Mouse (Mus musculus) fat pad, adult 2 months (tissue): ENCODE data around the gene Zfp592.
"Not testable (repeated sequence)": the region's sequence is repeated elsewhere in the genome, so short reads cannot be mapped to it uniquely, and the experiment has no call there.

Experiments
- DNase-seq: peaks from one replicate; pipeline ENCODE4 v3.0.0-alpha.2; 2011; ENCODE audit warnings: low read depth, low spot score; ENCODE audit errors: extremely low read depth

Zfp592 gene

GRCm38 (mm10) chr7:80992980-80993833, at the start of gene Zfp592:
Zfp592 (plus strand) TSS chr7:80993681.
- DNase-seq, result no peak

GRCm38 (mm10) chr7:80947445-80948350, 45.8 kb upstream of the Zfp592 start, which contains the start of gene Sec11a:
Sec11a (minus strand) TSS chr7:80947780.
- peak; percentile 18 for DNase-seq

- no peak for DNase-seq
Measured at GRCm38 (mm10) chr7:80951461-80951860, 42.0 kb upstream of the Zfp592 start.

GRCm38 (mm10) chr7:80952140-80952539, 41.3 kb upstream of the Zfp592 start:
- no peak for DNase-seq

- no peak for DNase-seq
Measured at GRCm38 (mm10) chr7:80954251-80954650, 39.2 kb upstream of the Zfp592 start.

DNA sequence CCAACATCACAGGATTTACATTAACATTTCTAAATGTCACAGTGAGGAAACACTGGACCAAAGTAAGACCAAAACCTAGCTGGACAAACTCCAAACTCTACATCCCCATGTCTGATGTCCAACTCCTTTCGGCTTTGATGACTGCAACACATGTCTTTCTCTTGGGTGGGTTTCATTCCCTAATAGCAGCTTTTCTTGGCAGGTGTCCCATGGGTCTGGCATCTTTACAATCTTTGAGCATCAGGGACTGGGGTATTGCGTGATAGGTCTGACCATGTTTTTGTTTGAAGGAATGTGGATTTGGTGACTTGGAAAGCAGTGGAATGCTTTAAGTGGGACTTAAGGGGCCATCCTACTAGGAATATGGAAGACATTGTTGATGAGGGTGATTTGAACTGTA, 36.6 kb upstream of the Zfp592 start:
- no peak for DNase-seq

GRCm38 (mm10) chr7:80959003-80959402, 34.5 kb upstream of the Zfp592 start:
- no peak for DNase-seq

GRCm38 (mm10) chr7:80962799-80963198, 30.7 kb upstream of the Zfp592 start:
- DNase-seq, result no peak

GRCm38 (mm10) chr7:80970913-80971312, 22.6 kb upstream of the Zfp592 start:
- DNase-seq, result no peak

- DNase-seq, result no peak
Measured at GRCm38 (mm10) chr7:80971419-80971818, 22.1 kb upstream of the Zfp592 start.

DNA sequence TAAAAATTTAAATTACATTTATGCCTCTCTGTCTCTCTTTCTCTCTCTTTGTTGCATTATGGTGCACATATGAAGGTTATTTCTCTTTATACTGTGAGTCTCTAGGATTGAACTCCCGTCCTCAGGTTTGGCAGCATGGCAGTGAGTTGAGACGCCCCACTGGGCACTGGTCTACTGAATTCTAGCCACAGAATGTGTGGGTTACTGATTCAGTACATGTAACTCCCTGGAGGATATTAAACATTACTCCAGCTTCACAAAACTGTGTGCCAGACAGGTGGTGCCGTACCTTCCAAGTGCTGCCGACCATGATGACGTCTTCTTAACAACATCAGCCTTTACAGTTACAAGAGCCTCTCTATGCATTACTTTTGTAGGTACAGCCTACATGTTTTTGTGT, 21.4 kb upstream of the Zfp592 start:
- no peak for DNase-seq

- DNase-seq, result not testable (repeated sequence)
Measured at GRCm38 (mm10) chr7:80972920-80973637, 20.4 kb upstream of the Zfp592 start.

- DNase-seq, result not testable (repeated sequence)
Measured at GRCm38 (mm10) chr7:80973638-80974015, 19.9 kb upstream of the Zfp592 start.

DNA sequence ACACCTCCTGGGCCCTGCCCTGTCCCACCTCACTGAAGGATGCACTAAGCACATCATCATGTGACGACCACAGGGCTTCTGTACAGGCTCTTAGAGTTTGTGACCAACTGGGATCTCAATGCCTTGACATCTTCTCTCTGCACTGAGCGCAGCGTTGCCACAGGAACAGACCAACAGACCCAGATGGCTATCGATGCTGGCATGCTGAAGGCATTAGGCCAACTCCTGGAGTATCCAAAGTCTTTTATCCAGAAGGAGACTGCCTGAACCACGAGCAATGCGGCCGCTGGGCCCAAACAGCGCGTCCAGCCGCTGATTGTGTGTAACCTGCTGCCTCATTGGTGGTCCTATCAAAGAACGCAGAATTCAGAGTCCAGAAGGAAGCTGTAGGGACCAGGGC, 12.9 kb upstream of the Zfp592 start:
- no peak for DNase-seq

GRCm38 (mm10) chr7:80986458-80987187, 6.9 kb upstream of the Zfp592 start:
- no peak for DNase-seq

DNA sequence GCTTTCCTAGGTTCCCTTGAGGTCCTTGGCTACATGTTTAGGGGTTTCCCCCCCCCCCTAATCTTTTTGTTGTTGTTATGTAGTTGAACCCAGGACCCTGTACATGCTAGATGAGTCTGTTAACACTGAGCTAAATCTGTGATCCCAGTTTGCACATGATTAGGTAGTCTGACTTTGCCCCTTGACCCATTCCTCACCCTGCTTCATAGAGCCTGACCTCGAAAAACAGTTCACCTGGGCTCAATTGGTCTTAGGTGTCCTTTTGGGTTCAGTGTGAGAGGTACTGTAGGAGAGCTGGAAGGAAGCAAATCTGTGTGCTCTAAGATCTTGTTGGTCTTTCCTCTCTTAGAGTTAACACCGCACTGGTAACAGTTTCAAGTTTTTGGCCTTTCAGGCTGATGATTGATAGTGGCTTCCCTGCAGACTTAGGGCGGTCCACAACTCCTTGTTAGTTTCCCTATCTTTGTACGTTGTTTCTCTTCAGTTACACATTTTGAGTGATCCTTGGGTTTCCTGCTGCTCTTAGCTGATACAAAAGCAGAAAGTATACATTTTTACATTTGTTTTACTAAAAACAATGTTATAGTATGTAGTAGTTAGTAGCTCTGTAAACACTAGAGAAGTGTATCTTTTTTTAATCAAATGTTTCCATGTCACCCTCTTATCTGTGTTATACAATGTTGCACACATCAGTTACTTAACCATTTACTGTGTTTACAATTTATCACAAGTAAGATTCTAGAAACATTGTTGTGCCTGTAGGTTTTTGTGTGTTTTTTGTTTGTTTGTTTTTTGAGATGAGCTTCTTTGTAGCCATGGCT, 5.5 kb upstream of the Zfp592 start:
- DNase-seq, result no peak

DNA sequence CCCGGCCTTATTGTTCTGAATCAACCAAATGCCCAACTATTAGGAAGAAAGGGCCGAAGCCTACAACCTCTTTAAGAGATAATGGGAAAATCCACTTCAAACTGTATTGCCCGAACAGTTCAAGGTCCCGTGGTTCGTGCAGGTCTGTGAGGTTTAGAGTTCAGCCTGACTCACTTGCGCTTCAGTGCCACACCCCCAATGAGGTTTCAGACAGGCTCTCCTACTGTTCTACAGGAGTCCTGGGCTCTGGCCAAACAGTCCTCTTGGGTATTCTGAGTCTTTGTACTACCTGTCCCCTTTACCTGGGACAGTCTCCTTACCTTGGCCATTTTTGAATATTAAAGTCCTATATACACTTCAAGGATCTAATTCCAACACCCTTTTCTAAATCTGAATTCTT, 3.2 kb upstream of the Zfp592 start:
- no peak for DNase-seq

DNA sequence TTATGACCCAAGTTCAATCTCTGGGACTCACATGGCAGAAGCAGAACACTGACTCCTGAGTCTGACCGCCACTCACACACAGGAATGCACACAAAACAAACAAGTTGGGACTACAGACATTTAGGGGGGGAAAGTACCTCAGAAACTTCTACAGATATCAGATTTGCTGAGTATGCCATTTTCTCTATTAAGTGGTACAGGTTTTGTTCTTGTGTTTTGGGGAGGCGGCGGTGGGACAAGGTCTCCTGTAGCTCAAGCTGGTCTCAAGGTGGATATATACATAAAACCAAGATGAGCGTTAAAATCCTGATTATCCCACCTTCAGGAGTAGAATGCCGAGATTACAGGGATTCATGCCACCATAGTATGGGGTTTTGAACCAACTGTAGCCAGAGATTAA, 1.9 kb upstream of the Zfp592 start:
- DNase-seq, result no peak

GRCm38 (mm10) chr7:80992063-80992462, 1.4 kb upstream of the Zfp592 start:
- DNase-seq, result no peak

- no peak for DNase-seq
Measured at GRCm38 (mm10) chr7:80992631-80992979, 876 bp upstream of the Zfp592 start.
